Mouse (Mus musculus): Measurements from ENCODE around the gene Apba1. TPM values are rescaled to one million over a fixed set of nuclear protein-coding genes. Genes with fewer than 3 reads are reported as not detected.

The Apba1 gene
- total and polyA plus RNA-seq, 2 experiments from 2014 or later: 0.36 to 2.4 TPM

DNA sequence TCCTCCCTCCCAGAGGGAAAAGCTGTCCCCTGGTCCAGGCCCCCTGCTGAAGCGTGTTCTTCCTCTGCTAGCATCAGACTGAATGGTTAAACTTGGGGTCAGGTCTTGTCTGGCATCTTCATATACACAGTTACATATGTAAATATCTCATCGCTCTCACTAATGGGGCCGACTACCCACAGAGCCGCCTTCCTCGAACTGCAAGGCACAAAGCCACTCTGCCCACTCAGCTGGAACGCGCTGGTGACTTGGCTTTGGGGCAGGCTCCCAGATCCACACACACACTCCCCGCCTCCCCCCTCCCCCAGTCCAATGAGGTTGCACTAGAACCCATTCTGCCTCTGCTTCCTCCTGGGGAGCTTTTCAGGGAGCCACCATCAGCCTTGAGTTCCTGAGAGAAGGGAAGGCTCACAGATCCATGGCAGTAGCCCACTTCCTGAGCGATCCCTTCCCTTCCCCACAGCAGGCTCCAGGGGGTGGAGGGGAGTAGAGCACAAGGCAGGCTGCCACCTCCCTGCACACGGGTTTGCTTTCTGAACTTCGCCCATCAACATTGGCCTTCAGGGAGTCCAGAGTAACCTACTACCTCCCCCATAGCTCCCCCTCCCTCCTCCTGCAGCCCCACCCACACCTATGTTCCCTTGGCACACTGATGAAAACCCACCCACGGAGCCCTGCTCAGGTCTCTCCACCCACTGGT lies 189.8 kb downstream of the Apba1 start:
- Histone ChIP-seq H3K27ac (ENCODE audit: low read depth) (no peak overlapping the region), H3K9ac (replicated peaks; ENCODE audit: low read depth, low read length) (no peak overlapping the region), H3K9me3 (replicated peaks; ENCODE audit: control insufficient read depth, low read length) (no peaks in the 10 kb centered on the region), H3K4me3 (ENCODE audit: low read depth, low read length) (no peak overlapping the region), H3K4me1 (ENCODE audit: control insufficient read depth, insufficient read depth) (no peaks in the 10 kb centered on the region), H3K27me3 (ENCODE audit: control insufficient read depth, insufficient read depth, low read length) (no peaks in the 10 kb centered on the region), H3K36me3 (replicated peaks; ENCODE audit: control insufficient read depth, insufficient read depth, low read length) (no peaks in the 10 kb centered on the region), H3K4me2 (ENCODE audit: low read depth, low read length) (no peak overlapping the region)
- TF ChIP-seq EP300 (IDR thresholded peaks at IDR 0.05; ENCODE audit: low read depth) (no peak), CTCF (IDR thresholded peaks at IDR 0.05; ENCODE audit: low read depth) (no peak)
- 60% methylated on average over 12 of the region's 12 CpGs for WGBS
- DNase-seq (ENCODE audit: low spot score): no peak
- no peak for ATAC-seq (ENCODE audit: insufficient read depth, low read depth)

DNA sequence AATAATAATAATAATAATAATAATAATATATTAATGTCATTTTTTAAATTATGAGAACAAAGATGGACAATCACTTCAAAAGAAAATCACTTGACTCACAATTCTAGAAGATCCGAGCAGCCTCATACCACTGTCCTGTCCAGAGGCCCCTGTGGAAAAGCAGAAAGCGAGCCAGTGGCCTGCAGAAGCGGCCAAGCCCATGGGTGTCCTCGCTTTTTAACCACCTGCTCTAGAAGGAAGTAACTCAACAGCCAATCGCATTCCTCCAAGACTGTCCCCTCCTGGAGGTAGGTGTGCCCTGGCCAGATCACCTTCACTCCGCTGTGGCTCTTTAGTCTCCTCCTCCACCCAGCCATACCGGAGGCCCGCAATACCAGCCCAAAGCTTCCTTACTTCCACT lies 196.8 kb downstream of the Apba1 start:
- peaks cover 16% of the 10 kb centered on the region for H3K4me1 ChIP-seq (ENCODE audit: control insufficient read depth, insufficient read depth)
- H3K4me3 ChIP-seq (ENCODE audit: low read depth, low read length): no peak overlapping the region
- H3K27ac ChIP-seq (ENCODE audit: low read depth): no peak overlapping the region
- DNase-seq (ENCODE audit: low spot score): no peak
- H3K4me2 ChIP-seq (ENCODE audit: low read depth, low read length): no peak overlapping the region
- H3K9me3 ChIP-seq (replicated peaks; ENCODE audit: control insufficient read depth, low read length): no peaks in the 10 kb centered on the region
- no peaks in the 10 kb centered on the region for H3K36me3 ChIP-seq (replicated peaks; ENCODE audit: control insufficient read depth, insufficient read depth, low read length)
- no peak overlapping the region for H3K9ac ChIP-seq (replicated peaks; ENCODE audit: low read depth, low read length)
- TF ChIP-seq EP300 (IDR thresholded peaks at IDR 0.05; ENCODE audit: low read depth) (no peak), CTCF (IDR thresholded peaks at IDR 0.05; ENCODE audit: low read depth) (no peak)
- no peaks in the 10 kb centered on the region for H3K27me3 ChIP-seq (ENCODE audit: control insufficient read depth, insufficient read depth, low read length)
- no peak for ATAC-seq (ENCODE audit: insufficient read depth, low read depth)
- WGBS: 84% methylated on average over 8 of the region's 8 CpGs

DNA sequence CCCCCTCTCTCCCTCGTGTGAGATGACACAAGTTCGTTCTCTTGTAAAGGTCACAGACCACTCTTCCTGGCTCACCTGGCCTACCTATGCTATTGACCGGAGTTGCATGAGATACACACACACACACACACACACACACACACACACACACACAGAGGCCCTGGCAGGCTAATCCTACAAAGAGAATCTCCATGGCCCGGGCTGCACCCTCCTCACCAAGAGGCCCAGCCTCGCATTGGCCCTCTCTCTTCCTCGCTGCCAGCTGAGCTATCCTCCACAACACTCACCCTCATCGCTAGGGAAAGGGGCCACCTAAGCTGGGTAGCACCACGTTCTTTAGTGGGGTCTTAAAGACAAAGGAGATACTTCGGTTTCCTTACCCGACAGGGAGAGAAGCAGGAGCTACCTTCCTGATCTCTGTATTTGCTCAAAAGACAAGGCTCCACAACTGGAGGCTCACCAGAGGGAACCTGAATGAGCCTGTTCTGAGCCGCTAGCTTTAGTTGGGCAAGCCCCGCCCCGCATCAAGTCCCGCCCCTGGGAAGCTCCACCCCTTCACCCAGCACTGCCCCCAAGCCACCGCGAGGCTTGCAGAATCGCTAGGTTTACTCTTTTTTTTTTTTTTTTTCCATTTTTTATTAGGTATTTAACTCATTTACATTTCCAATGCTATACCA lies 197.8 kb downstream of the Apba1 start:
- WGBS: 57% methylated on average over 17 of the region's 17 CpGs

GRCm38 (mm10) chr19:23957563-23957962 lies 198.9 kb downstream of the Apba1 start:
- Histone ChIP-seq H3K27ac (ENCODE audit: low read depth) (no peak overlapping the region), H3K4me1 (ENCODE audit: control insufficient read depth, insufficient read depth) (peaks cover 16% of the 10 kb centered on the region), H3K4me3 (ENCODE audit: low read depth, low read length) (no peak overlapping the region), H3K9ac (replicated peaks; ENCODE audit: low read depth, low read length) (no peak overlapping the region), H3K9me3 (replicated peaks; ENCODE audit: control insufficient read depth, low read length) (no peaks in the 10 kb centered on the region), H3K4me2 (ENCODE audit: low read depth, low read length) (no peak overlapping the region), H3K36me3 (replicated peaks; ENCODE audit: control insufficient read depth, insufficient read depth, low read length) (no peaks in the 10 kb centered on the region), H3K27me3 (ENCODE audit: control insufficient read depth, insufficient read depth, low read length) (no peaks in the 10 kb centered on the region)
- TF ChIP-seq CTCF (IDR thresholded peaks at IDR 0.05; ENCODE audit: low read depth) (no peak), EP300 (IDR thresholded peaks at IDR 0.05; ENCODE audit: low read depth) (no peak)
- 47% methylated on average over 7 of the region's 7 CpGs for WGBS
- no peak for ATAC-seq (ENCODE audit: insufficient read depth, low read depth)
- DNase-seq (ENCODE audit: low spot score): no peak

More for the DNA sequence above, 197.8 kb downstream of the Apba1 start:
- no peak overlapping the region for H3K9ac ChIP-seq (replicated peaks; ENCODE audit: low read depth, low read length)
- H3K27ac ChIP-seq (ENCODE audit: low read depth): no peak overlapping the region
- no peaks in the 10 kb centered on the region for H3K36me3 ChIP-seq (replicated peaks; ENCODE audit: control insufficient read depth, insufficient read depth, low read length)
- no peak overlapping the region for H3K4me2 ChIP-seq (ENCODE audit: low read depth, low read length)
- no peak for ATAC-seq (ENCODE audit: insufficient read depth, low read depth)
- no peak overlapping the region for H3K4me3 ChIP-seq (ENCODE audit: low read depth, low read length)
- no peaks in the 10 kb centered on the region for H3K27me3 ChIP-seq (ENCODE audit: control insufficient read depth, insufficient read depth, low read length)
- no peak for TF ChIP-seq EP300 (IDR thresholded peaks at IDR 0.05; ENCODE audit: low read depth)
- no peak for TF ChIP-seq CTCF (IDR thresholded peaks at IDR 0.05; ENCODE audit: low read depth)
- no peaks in the 10 kb centered on the region for H3K9me3 ChIP-seq (replicated peaks; ENCODE audit: control insufficient read depth, low read length)
- no peak for DNase-seq (ENCODE audit: low spot score)
- peaks cover 16% of the 10 kb centered on the region for H3K4me1 ChIP-seq (ENCODE audit: control insufficient read depth, insufficient read depth)

- no peak for DNase-seq (ENCODE audit: low spot score)
- H3K9me3 ChIP-seq (replicated peaks; ENCODE audit: control insufficient read depth, low read length): no peaks in the 10 kb centered on the region
- no peaks in the 10 kb centered on the region for H3K36me3 ChIP-seq (replicated peaks; ENCODE audit: control insufficient read depth, insufficient read depth, low read length)
- H3K4me3 ChIP-seq (ENCODE audit: low read depth, low read length): no peak overlapping the region
- no peak overlapping the region for H3K27ac ChIP-seq (ENCODE audit: low read depth)
- 52% methylated on average over 6 of the region's 6 CpGs for WGBS
- peak; percentile 47 for TF ChIP-seq CTCF (IDR thresholded peaks at IDR 0.05; ENCODE audit: low read depth)
- TF ChIP-seq EP300 (IDR thresholded peaks at IDR 0.05; ENCODE audit: low read depth): no peak
- no peaks in the 10 kb centered on the region for H3K27me3 ChIP-seq (ENCODE audit: control insufficient read depth, insufficient read depth, low read length)
- peaks cover 16% of the 10 kb centered on the region for H3K4me1 ChIP-seq (ENCODE audit: control insufficient read depth, insufficient read depth)
- H3K9ac ChIP-seq (replicated peaks; ENCODE audit: low read depth, low read length): no peak overlapping the region
- ATAC-seq (ENCODE audit: insufficient read depth, low read depth): no peak
- H3K4me2 ChIP-seq (ENCODE audit: low read depth, low read length): no peak overlapping the region
Measured at GRCm38 (mm10) chr19:23958925-23959324, 200.2 kb downstream of the Apba1 start.
